Mouse (Mus musculus) gastrocnemius, postnatal 36 days (tissue): ENCODE results near the gene Btg2. TPM values are rescaled to one million over a fixed set of nuclear protein-coding genes. Genes with fewer than 3 reads are reported as not detected.

ENCODE experiments used
- DNase-seq, 2 experiments: peaks; one replicate each; pipeline ENCODE4 v3.0.0; 2022
- intact Hi-C: fragments of 180-260 bp; cut with DNase I; formaldehyde crosslinking; loops from one replicate; pipeline ENCODE4 v1.15.1; 2025
- total RNA-seq, 2 experiments: library from RNA; stranded (reverse); gene quantifications; 2 replicates each; pipeline ENCODE4 v1.2.3; 2021

Btg2 gene
- total RNA-seq, 2 experiments from 2014 or later: 31.5 to 54.9 TPM

- intact Hi-C loops: loop anchor here (10.0 kb wide), 1 partner anchor 417 kb away; no protein-coding TSS in a partner anchor
- DNase-seq: no peak
These were observed 37.0 kb downstream of the Btg2 start for GRCm38 (mm10) chr1:134041900-134042299.

- intact Hi-C loops: no loop called here
- DNase-seq: no peak
These were observed 39.6 kb downstream of the Btg2 start for GRCm38 (mm10) chr1:134039361-134039760.

- intact Hi-C loops: no loop called here
- no peak for DNase-seq
These were observed 40.6 kb downstream of the Btg2 start for GRCm38 (mm10) chr1:134038336-134038735.

- DNase-seq: no peak
- intact Hi-C loops: no loop called here
These were observed 41.7 kb downstream of the Btg2 start, which contains the start of gene Fmod for GRCm38 (mm10) chr1:134037172-134037571. Fmod (plus strand) TSS chr1:134037254.

DNA sequence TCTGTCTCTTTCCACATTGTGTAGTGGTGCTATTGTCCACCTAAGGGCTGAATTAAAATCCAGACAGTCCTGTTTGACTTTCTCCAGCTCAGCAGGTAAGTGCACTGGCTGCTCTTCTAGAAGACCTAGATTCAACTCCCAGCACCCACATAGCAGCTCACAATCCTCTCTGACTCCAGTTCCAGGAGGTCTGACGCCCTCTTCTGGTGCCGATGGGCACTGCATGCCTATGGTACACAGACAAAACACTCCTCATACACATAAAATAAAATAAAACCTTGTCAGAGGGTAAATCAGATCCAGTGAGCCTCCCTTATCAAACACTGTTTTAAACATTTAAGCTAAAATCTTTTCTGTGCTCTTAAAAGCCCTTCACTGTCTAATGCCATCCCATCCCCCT is 42.4 kb downstream of the Btg2 start:
- intact Hi-C loops: no loop called here
- no peak for DNase-seq

DNA sequence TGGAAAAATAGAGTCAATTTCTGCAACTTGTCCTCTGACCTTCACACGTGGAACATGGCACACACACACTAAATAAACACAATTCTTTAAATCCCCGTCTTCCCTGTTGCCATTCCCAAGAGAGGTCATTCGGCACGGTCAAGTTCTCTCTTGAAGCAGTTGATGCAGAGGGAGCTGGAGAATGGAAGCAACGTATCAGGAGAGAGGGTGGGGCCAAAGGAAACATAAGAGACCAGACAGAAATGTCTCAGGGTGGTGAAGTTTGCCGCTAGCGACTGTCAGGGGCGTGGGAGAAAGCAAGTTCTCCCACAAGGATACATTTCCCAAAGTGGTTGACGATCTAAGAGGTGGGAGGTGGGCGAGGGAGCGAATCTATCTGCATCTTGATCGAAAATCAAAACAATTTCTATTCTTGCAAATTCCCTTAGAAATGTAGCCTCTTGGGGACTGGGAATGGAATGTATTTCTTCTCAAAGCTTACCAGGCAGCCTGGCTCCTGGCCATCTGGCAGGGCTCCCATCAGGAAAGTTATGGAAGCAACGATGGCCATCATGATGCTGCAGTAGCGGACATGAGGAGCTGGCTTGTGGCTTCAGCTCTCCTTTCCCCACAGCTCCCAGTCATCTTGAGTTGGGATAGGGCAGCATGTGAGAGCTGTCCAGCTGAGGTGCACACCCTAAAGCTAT is 50.6 kb downstream of the Btg2 start:
- intact Hi-C loops: no loop called here
- no peak for DNase-seq

GRCm38 (mm10) chr1:134026741-134027140 is 52.2 kb downstream of the Btg2 start:
- DNase-seq: no peak
- intact Hi-C loops: no loop called here

DNA sequence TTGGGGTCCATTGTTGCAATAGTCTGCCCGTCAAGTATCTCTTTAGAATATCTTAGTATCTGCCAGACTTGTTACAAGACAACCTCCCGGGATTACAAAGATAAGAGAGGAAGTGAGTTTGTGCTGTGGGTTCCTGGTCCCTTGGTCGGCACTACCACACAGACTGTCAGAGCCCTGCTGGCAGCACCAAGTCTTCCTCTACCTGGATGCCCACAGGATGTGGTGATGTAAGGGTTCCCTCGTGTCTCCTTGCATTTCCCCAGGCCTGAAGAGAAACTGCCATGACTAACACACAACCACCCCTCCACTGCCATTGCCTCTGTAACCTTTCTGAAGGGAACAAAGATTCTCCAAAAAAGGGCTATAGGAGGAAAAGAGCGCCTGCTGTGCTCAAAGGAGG is 52.9 kb downstream of the Btg2 start:
- intact Hi-C loops: no loop called here
- no peak for DNase-seq

Other genes with a start within 250 kb of the Btg2 start
- gene Optc, start 171.1 kb downstream of the Btg2 start, total RNA-seq: not detected
- gene Prelp, start 157.7 kb downstream of the Btg2 start, total RNA-seq: 10 to 100 TPM; 16.1 to 19.9 TPM
- gene Fmod, start 41.9 kb downstream of the Btg2 start, total RNA-seq: 10 to 100 TPM; 80.2 to 86.9 TPM
- gene Chit1, start 32.1 kb upstream of the Btg2 start, total RNA-seq: not detected
- 1 to 10 TPM in 1 of 2 experiments, under 1 TPM in 1; 0.64 to 1.8 TPM for gene Chil1, start 103.1 kb upstream of the Btg2 start, total RNA-seq
- gene Mybph, start 114.3 kb upstream of the Btg2 start, total RNA-seq: 100 to 1,000 TPM; 547 to 589 TPM
- under 1 TPM; 0.33 to 0.59 TPM for gene Adora1, start 156.3 kb upstream of the Btg2 start, total RNA-seq
- 10 to 100 TPM; 20.1 to 20.9 TPM for gene Myog, start 210.9 kb upstream of the Btg2 start, total RNA-seq